Mouse (Mus musculus) inflammation-experienced regulatory T-cells, adult 6 months (primary cell): Measurements from ENCODE around the gene Golt1b. TPM values are rescaled to one million over a fixed set of nuclear protein-coding genes. Genes with fewer than 3 reads are reported as not detected.

Source experiments
- ATAC-seq: one replicate; pipeline ENCODE4 v1.8.0; 2017
- polyA plus RNA-seq, 3 experiments: library from polyadenylated mRNA; unstranded; fragments of 100-300 nt; shearing (Covaris generic); gene quantifications; one replicate each; pipeline ENCODE4 v1.2.1; 2017

Gene Golt1b
- polyA plus RNA-seq, 3 experiments from 2014 or later = 46.3 to 72.5 (median 52.9) TPM

DNA sequence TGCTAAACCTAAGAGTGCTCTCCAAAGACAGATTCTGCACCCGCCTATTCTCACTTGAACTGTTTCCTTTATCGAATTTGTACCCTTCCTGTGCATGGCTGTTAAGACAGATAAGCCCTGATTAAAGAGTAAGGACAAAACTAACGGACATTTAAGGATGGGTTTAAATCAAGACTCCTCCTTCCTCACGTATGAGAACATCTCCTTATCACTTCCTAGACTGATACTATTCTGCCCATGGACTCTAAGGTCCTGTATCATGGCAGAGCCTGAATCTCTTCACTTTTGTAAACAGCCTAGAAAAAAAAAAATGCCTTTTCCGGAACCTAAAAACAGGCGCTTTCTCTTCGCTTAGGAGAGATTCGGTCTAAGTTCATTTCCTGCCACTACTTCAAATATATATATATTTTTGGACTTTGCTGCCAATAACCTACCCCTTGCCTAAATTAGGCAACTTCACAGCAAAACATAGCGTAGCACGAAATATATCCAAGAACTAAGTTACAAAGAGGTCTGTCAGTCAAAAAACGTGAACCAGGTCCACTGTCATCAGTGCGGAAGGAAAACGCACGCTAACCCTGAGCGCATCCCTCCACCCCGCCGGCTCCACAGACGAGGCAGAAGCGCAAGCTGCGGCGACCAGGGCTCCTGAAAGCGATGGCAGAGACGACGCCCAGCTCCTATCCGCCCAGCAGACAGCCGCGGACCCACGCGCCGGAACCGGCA is 573 bp upstream of the Golt1b start:
- no peak for ATAC-seq

DNA sequence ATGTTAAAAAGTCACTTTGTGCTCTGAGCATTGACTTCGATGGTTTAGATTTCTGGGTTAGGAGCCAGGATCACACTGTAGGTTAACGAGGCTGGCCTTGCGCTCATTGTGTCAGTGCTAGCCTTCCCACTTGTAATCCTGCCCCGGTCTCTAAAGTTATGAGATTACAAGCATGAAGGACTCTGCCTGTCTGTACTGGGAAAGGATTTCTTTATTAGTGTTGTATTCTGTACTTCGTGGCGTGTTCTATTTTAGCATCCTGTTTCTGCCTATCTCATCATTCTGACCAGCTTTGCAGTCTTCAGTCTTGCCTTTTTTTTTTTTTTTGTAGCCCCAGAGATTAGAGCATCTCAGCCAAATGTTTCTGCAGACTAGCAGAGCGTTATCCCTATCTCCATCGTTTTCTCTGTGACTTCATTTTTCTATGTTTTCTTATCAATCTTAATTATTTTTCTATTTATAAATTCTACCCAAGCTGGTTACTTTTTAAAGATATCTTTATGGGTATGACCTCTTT is 792 bp downstream of the Golt1b start:
- no peak for ATAC-seq

DNA sequence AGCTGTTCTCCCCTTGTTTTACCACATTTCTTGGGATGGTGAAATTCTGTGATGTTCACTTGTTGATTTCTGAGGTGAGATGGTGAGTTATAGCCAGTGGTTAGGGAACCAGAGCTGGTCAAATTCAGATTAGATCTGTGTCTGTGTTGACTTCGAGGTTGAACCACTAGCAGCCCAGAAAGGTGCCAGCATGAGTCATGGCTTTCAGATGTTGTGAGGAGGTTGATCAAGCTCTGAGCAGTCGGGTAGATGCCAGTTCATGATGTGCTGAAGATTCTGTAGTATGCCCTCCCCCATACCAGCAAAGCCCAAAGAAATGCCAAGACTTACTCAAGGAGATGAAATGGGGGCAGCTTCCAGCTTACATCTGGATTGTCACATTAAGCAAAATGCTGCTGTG is 2.1 kb downstream of the Golt1b start:
- ATAC-seq = no peak

DNA sequence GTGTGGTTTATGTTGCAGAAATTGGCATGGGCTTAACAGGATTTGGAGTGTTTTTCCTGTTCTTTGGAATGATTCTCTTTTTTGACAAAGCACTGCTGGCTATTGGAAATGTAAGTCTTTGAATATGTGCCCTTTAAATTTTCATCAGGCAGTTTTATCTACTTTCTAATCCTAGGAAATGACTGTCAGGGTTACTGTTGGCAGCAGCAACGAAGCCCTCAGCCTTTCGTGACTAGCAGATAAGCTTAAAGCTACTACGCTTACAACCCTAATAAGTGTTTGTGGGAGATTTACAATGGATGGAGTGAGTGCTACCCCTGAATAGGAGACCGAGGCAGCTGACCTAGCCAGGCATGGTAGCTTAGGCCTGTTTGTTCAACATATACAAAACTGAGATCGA is 5.3 kb downstream of the Golt1b start:
- ATAC-seq = no peak

DNA sequence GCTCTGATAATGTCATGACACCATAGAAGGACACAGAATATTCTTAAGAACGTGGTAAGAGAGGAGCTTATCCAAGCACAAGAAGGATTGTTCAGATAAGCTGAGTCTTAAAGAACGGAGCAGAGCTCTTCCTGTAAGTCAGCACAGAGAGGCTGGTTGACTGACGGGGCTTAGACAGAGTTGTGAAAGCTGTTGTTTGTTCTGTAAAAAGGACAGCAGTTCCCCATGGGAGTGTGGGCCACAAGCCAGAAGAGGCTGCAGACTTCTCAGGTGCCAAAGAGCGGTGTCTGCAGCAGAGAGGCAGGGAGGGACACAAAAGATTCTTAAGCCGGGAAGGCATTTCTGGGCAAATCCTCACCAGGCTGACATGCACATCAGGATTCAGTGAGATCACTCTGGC is 7.6 kb downstream of the Golt1b start:
- ATAC-seq = no peak

DNA sequence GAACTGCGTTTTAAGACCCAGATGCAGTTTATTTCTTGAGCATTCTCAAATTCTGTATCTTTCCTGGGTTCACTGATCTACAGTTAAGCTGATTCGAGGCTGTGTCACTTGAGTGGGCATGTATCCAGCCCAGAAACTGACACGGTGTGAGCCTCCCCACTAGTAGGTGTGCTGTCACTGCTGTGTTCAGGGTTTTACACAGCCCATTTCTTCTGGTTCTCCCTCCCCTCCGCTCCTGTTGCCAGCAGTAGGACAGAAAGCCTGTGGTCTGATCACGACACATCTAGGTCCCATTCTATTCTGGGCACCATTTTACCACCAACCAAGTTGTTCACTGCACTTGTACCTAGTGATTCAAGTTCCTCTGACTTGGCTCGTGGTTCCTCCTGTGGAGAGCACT is 8.7 kb downstream of the Golt1b start:
- ATAC-seq = no peak

DNA sequence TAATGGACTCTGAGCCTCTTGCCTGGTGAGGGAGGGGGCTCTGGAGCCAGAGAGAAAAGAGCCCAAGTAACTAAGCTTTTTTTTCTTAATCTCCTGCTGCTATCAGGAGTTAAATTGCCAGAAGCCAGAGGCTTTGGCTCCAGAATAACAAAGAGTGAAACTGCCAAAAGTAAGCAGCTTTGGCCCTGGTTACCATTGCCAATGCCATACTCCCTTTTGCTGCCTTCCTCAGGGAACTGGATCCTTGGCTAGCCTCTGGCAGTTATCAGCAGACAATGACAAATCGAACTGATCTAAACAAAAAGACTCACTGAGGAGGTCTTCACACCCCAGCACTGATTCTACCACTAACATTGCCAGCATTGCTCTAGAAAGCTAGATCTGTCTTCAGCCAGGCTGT is 24.1 kb downstream of the Golt1b start:
- no peak for ATAC-seq

DNA sequence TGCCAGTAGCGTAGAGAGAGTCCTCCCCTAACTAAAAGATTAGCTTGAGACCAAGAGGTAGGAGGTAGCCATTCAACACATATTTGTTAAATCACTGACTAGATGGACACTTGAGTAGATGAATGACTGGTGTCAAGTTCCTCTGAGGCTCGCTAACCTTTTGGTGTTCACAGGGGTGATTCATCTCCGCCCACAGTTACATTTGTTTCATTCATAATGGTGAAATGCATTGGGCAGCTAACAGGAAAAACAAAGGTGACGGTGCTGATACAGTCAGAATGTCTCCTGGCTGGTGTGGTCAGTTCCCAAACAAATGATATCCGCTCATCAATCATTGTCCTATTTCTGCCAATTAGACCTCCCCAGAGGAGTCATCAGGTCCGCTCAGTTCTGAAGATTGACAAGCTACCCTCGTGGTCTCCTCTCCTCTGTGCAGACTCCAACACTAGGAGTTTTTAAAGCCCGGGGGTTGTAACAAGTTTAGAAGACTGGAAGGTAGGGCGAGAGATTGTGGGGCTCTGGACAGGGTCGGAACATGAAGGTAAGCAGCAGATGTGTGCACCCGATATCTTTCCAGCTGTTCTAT is 26.0 kb downstream of the Golt1b start, which contains the start of gene Spx:
Gene Spx (plus strand): TSS at position 536 of the 586 bp plus-strand sequence.
- ATAC-seq = no peak

DNA sequence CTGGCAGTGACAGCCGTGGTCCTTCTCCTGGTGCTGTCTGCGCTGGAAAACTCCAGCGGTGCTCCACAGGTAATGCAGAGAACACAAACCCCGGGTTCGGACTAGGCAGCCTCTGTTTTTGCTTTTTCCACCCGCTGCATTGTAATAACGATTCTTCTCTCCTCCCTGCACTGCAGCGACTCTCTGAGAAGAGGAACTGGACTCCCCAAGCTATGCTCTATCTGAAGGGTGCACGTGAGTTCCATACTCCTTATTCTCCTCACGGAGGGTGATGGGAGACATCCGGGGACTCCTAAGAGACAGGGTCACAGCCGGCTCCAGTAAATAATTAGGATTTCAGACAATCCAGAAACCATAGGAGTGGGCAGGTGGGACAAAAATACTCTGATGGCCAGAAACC is 26.8 kb downstream of the Golt1b start:
- ATAC-seq = no peak

DNA sequence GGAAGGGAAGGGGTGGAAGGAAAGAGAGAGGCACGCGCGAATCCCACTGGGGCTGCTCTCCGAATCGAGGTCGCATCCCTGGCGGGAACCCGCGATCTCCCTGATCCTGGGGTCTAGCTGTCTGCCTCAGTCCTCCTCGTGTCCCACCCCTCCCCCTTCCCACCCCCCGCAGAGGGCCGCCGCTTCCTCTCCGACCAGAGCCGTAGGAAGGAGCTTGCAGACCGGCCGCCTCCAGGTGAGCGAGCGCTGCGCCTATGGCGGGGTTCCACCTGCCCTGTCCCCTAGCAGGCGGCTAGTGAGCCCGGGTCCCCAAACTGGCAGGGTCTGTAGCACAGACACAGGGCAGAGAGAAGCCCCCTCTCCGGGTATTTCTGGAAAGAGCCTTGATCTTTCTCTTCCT is 27.6 kb downstream of the Golt1b start:
- no peak for ATAC-seq

DNA sequence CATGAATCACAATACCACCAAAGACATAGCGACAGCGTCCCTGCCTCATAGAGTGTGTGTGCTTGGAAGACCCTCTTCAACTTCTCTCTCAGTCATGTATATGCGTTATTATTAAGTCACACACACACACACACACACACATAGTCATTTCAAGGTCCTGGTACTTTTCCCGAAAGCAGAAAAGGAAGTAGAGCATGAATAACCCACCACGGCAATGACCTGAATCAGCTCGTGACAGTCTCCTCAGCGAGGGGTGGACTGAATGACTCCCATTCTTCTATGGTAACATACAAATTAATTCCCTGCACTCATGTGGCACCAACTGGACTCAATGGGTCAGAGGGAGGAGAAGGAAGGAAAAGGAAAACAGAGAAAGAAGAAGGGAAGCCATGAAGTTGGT is 38.0 kb downstream of the Golt1b start:
- ATAC-seq = no peak

DNA sequence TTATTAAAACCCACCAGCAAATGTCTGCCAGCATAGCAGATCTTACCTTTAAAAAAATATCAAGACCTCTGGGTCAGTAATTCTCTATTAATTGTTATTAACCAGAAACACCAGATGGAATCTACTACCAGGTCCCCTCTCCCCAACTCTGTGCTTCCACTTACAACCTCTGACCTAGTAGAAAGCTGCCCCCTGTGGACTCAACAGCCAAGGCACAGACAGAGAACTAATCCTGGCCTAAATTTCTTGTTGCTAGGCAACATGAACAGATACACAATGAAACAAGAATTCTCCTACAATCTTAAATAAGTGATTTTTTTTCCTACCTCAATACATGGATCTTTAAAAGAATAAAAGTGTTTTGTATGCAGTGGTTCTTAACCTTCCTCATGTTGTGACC is 42.1 kb downstream of the Golt1b start:
- ATAC-seq = no peak

DNA sequence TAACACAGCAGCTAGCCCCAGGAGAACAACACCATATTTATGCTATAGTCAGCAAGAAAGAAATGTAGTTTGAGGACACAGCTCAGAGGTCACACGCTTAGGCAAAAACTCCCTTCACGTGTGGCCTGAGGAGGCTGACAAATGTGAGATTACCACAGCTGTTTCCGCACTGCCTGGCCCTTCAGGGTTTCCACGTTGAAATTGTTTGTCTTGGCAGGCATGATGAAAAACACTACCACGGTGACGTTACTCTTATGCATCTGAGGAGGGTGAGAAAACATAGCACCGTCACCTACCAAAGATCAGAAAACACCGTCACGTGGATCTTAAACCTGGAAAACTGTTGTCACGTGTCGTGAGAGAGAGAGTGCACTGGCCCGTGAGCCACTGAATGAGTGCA is 64.4 kb downstream of the Golt1b start:
- ATAC-seq = no peak

DNA sequence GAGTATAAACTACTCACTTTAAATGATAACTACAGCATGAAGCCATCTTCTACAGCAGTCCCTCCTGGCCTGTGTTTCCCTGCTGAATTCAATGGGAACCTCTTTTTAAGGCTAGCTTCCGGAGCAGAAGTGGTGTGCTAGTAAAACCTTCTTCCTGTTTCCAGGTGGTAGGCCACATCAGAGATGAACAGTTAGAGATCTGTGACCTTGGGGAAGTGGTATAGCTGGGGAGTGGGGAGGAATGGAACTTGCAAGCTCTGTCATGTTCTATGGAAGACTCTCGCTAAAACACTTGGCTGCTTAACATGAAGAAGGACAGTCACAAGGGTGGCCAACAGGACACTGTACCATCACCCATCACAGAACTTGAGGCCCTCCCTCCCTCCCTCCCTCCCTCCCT is 66.3 kb downstream of the Golt1b start:
- ATAC-seq = no peak

Other genes with a start within 250 kb of the Golt1b start
- gene Slco1a6, start 178.7 kb upstream of the Golt1b start, polyA plus RNA-seq = 1 to 10 TPM in 1 of 3 experiments, under 1 TPM in 1, not detected in 1; 0.79 to 2.5 TPM
- not detected for gene Iapp, start 88.8 kb upstream of the Golt1b start, polyA plus RNA-seq
- gene Slco1a5, start 64.2 kb upstream of the Golt1b start, polyA plus RNA-seq = not detected
- 10 to 100 TPM; 18.2 to 20.5 (median 19.7) TPM for gene Pyroxd1, start 41.6 kb upstream of the Golt1b start, polyA plus RNA-seq
- gene Recql, start 134 bp upstream of the Golt1b start, polyA plus RNA-seq = 10 to 100 TPM; 47.8 to 55.2 (median 52.4) TPM
- gene Spx, start 26.2 kb downstream of the Golt1b start, polyA plus RNA-seq = 1 to 10 TPM in 2 of 3 experiments, under 1 TPM in 1; 0.89 to 2.3 (median 1.1) TPM
- gene Gys2, start 85.9 kb downstream of the Golt1b start, polyA plus RNA-seq = not detected
- gene Ldhb, start 120.7 kb downstream of the Golt1b start, polyA plus RNA-seq = 100 to 1,000 TPM in 2 of 3 experiments, 10 to 100 TPM in 1; 58.7 to 153 (median 114) TPM
- gene Kcnj8, start 184.4 kb downstream of the Golt1b start, polyA plus RNA-seq = under 1 TPM in 1 of 3 experiments, not detected in 2; 0.19 TPM